In genomic region chr12:69476631-69477091, GRCm38 (mm10) we compare ENCODE assay signal across 8 mouse cellular contexts.
DNase-seq lines count a peak whose midpoint lies in the region; ATAC-seq and TF ChIP-seq lines count a peak whose summit lies in the region.

No protein-coding gene starts in this region.

- WGBS in kidney, embryonic 14.5 days: 15% methylated on average over 18 of the region's 18 CpGs
- 48% methylated on average over 18 of the region's 18 CpGs for WGBS in liver, embryonic 13.5 days (ENCODE audit: insufficient replicate concordance)
- 18% methylated on average over 18 of the region's 18 CpGs for WGBS in spleen, adult 2 months

- H3K27ac ChIP-seq in kidney, embryonic 14.5 days (ENCODE audit: low read depth, low read length): no peak overlapping the region
- no peak overlapping the region for H3K27ac ChIP-seq in liver, embryonic 13.5 days
- H3K27ac ChIP-seq in spleen, adult 2 months (ENCODE audit: insufficient read depth, low read length): peak overlapping the region; percentile 59

- no peaks in the 10 kb centered on the region for H3K9me3 ChIP-seq in kidney, embryonic 14.5 days (ENCODE audit: control insufficient read depth, low read length)
- H3K9me3 ChIP-seq in liver, embryonic 13.5 days (replicated peaks): no peaks in the 10 kb centered on the region

- H3K9ac ChIP-seq in kidney, embryonic 14.5 days (ENCODE audit: low read depth, low read length): peak overlapping the region; percentile 38
- H3K9ac ChIP-seq in liver, embryonic 13.5 days: no peak overlapping the region

- peak overlapping the region; percentile 31; the same call in 1 of the 2 replicates for H3K4me2 ChIP-seq in kidney, embryonic 14.5 days (replicated peaks; ENCODE audit: low read depth, low read length)
- 0 out of 2 replicates have a peak overlapping the region, but pooled peaks have one; percentile 17 for H3K4me2 ChIP-seq in liver, embryonic 13.5 days

- no peak overlapping the region for H3K4me3 ChIP-seq in kidney, embryonic 14.5 days (ENCODE audit: low read length)
- H3K4me3 ChIP-seq in liver, embryonic 13.5 days (replicated peaks): no peak overlapping the region
- H3K4me3 ChIP-seq in spleen, adult 2 months (ENCODE audit: extremely low read depth, insufficient read depth, insufficient read length): no peak overlapping the region

- no peaks in the 10 kb centered on the region for H3K36me3 ChIP-seq in kidney, embryonic 14.5 days (ENCODE audit: control insufficient read depth, insufficient read depth, low read length)
- H3K36me3 ChIP-seq in liver, embryonic 13.5 days: no peaks in the 10 kb centered on the region
- no peaks in the 10 kb centered on the region for H3K36me3 ChIP-seq in spleen, adult 2 months (ENCODE audit: control insufficient read depth, insufficient read depth, low read length)

- peaks cover 19% of the 10 kb centered on the region for H3K4me1 ChIP-seq in kidney, embryonic 14.5 days (ENCODE audit: control insufficient read depth, insufficient read depth, low read length)
- 0 out of 2 replicates have a peak, but pooled peaks cover 5% of the 10 kb centered on the region for H3K4me1 ChIP-seq in liver, embryonic 13.5 days (replicated peaks)
- H3K4me1 ChIP-seq in spleen, adult 2 months (ENCODE audit: control insufficient read depth, insufficient read depth, insufficient read length): peaks cover 25% of the 10 kb centered on the region

- no peak for TF ChIP-seq POLR2A in spleen, adult 2 months (IDR thresholded peaks at IDR 0.05; ENCODE audit: low read depth, low read length)

- TF ChIP-seq CTCF in spleen, adult 2 months (IDR thresholded peaks at IDR 0.05; ENCODE audit: extremely low read depth, insufficient read depth, insufficient read length, insufficient replicate concordance): no peak

- no peaks in the 10 kb centered on the region for H3K27me3 ChIP-seq in kidney, embryonic 14.5 days (ENCODE audit: control insufficient read depth, insufficient read depth, low read length)
- H3K27me3 ChIP-seq in liver, embryonic 13.5 days: no peaks in the 10 kb centered on the region
- no peaks in the 10 kb centered on the region for H3K27me3 ChIP-seq in spleen, adult 2 months (ENCODE audit: control insufficient read depth, insufficient read depth, low read length)

- ATAC-seq in kidney, embryonic 14.5 days (ENCODE audit: low FRiP score, low TSS enrichment): no peak
- ATAC-seq in granulocyte monocyte progenitor cell, adult 5-6 weeks (replicated peaks; ENCODE audit: poor library complexity, severe bottlenecking): peak; percentile 55
- ATAC-seq in liver, embryonic 13.5 days (ENCODE audit: low read depth): no peak

- DNase-seq in kidney, adult 11 months: no peak
- DNase-seq in brain, adult 2 months (ENCODE audit: low read depth, low spot score): peak; percentile 42
- no peak for DNase-seq in liver, embryonic 13.5 days
- peak in 1 of 2 experiments; percentile 57 for DNase-seq in spleen, adult 2 months (ENCODE audit: low read depth in 1 of 2, low spot score in 2 of 2)
- no peak for DNase-seq in urinary bladder, postnatal 14 days (ENCODE audit: low spot score)
- DNase-seq in adrenal gland, adult 18-20 months (ENCODE audit: low spot score in 2 of 2): no peak
